Mouse (Mus musculus) hindbrain, embryonic 13.5 days (tissue): ENCODE results near the gene Them4. TPM values are rescaled to one million over a fixed set of nuclear protein-coding genes. Genes with fewer than 3 reads are reported as not detected.

Experiments
- ATAC-seq: fragments of 200-750 bp; cut with Nextera tagmentation; 2 replicates; pipeline ENCODE4 v1.8.0; 2017; ENCODE audit warnings: moderate TSS enrichment; ENCODE audit not compliant: low FRiP score
- H3K27ac ChIP-seq: fragments of 300-500 bp; sonication (generic); 2 replicates; pipeline ENCODE4 v1.5.1; 2015; ENCODE audit warnings: inconsistent platforms, mild to moderate bottlenecking, moderate library complexity
- H3K27me3 ChIP-seq: fragments of 300-500 bp; sonication (generic); 2 replicates; pipeline ENCODE4 v1.6.1; 2015; ENCODE audit warnings: mild to moderate bottlenecking, inconsistent platforms
- H3K36me3 ChIP-seq: fragments of 300-500 bp; sonication (generic); 2 replicates; pipeline ENCODE4 v1.6.1; 2015; ENCODE audit warnings: mild to moderate bottlenecking, inconsistent platforms
- H3K4me1 ChIP-seq: fragments of 300-500 bp; sonication (generic); replicated peaks from 2 replicates; pipeline ENCODE4 v1.6.1; 2015; ENCODE audit warnings: inconsistent platforms
- H3K4me2 ChIP-seq: fragments of 300-500 bp; sonication (generic); 2 replicates; pipeline ENCODE4 v1.6.1; 2015; ENCODE audit warnings: inconsistent platforms, mild to moderate bottlenecking, moderate library complexity
- H3K4me3 ChIP-seq: fragments of 300-500 bp; sonication (generic); 2 replicates; pipeline ENCODE4 v1.5.1; 2015; ENCODE audit warnings: mild to moderate bottlenecking, inconsistent platforms
- H3K9ac ChIP-seq: fragments of 300-500 bp; sonication (generic); 2 replicates; pipeline ENCODE4 v1.6.1; 2015; ENCODE audit warnings: mild to moderate bottlenecking, inconsistent platforms
- H3K9me3 ChIP-seq: fragments of 300-500 bp; sonication (generic); 2 replicates; pipeline ENCODE4 v1.6.1; 2016; ENCODE audit warnings: inconsistent platforms
- WGBS: fragments of 180-500 bp; shearing (Covaris S2); methylation state at CpG from one replicate; pipeline ENCODE4 v1.1.7; 2015; 5-methylcytosine and 5-hydroxymethylcytosine counted together
- polyA plus RNA-seq: library from polyadenylated mRNA; unstranded; fragments of >200 nt; fragmentation: Nextera tagmentation; extraction: Ambion mirVana; gene quantifications from 2 replicates; pipeline ENCODE4 v1.2.1, GENCODE M21; 2015

Them4 gene
- polyA plus RNA-seq, 1 experiment from 2014 or later: 41.5 TPM

GRCm38 (mm10) chr3:94371637-94372036 is 61.7 kb downstream of the Them4 start:
- peak overlapping the region; percentile 16 for H3K4me3 ChIP-seq
- H3K27me3 ChIP-seq: peaks cover 19% of the 10 kb centered on the region
- 0 out of 2 replicates have a peak overlapping the region, but pooled peaks have one; percentile 1 for H3K9ac ChIP-seq
- no peaks in the 10 kb centered on the region for H3K9me3 ChIP-seq
- H3K4me2 ChIP-seq: peak overlapping the region; percentile 35
- no peak overlapping the region for H3K27ac ChIP-seq
- WGBS: 6% methylated on average over 11 of the region's 11 CpGs
- ATAC-seq: peak; percentile 40
- H3K36me3 ChIP-seq: no peaks in the 10 kb centered on the region
- H3K4me1 ChIP-seq: peaks cover 24% of the 10 kb centered on the region

- H3K9ac ChIP-seq: 0 out of 2 replicates have a peak overlapping the region, but pooled peaks have one; percentile 1
- ATAC-seq: 0 out of 2 replicates have a peak, but pooled peaks have one; percentile 5
These were observed 62.1 kb downstream of the Them4 start for GRCm38 (mm10) chr3:94372038-94372437.

GRCm38 (mm10) chr3:94372641-94373040 is 62.8 kb downstream of the Them4 start, which contains the start of gene Rorc:
Gene Rorc (plus strand): TSS chr3:94372794.
- H3K27ac ChIP-seq: no peak within 1 kb of the TSS
- H3K27me3 ChIP-seq: peaks cover 22% of the 10 kb centered on the region
- H3K4me2 ChIP-seq: peak within 1 kb of the TSS; percentile 41
- ATAC-seq: no peak
- no peaks in the 10 kb centered on the region for H3K9me3 ChIP-seq
- H3K36me3 ChIP-seq: no peaks in the 10 kb centered on the region
- peaks cover 24% of the 10 kb centered on the region for H3K4me1 ChIP-seq
- peak within 1 kb of the TSS; percentile 16 for H3K4me3 ChIP-seq
- H3K9ac ChIP-seq: peak within 1 kb of the TSS; percentile 43; the same call in 1 of the 2 replicates
- 9% methylated on average over 5 of the region's 5 CpGs for WGBS

More at GRCm38 (mm10) chr3:94372038-94372437, 62.1 kb downstream of the Them4 start:
- H3K27ac ChIP-seq: no peak overlapping the region
- H3K4me3 ChIP-seq: no peak overlapping the region
- 0% methylated on average over 3 of the region's 3 CpGs for WGBS
- peaks cover 19% of the 10 kb centered on the region for H3K27me3 ChIP-seq
- H3K4me1 ChIP-seq: peaks cover 24% of the 10 kb centered on the region
- peak overlapping the region; percentile 35 for H3K4me2 ChIP-seq
- no peaks in the 10 kb centered on the region for H3K9me3 ChIP-seq
- H3K36me3 ChIP-seq: no peaks in the 10 kb centered on the region

- H3K9me3 ChIP-seq: no peaks in the 10 kb centered on the region
- 1% methylated on average over 10 of the region's 10 CpGs for WGBS
- no peak overlapping the region; the same call in 1 of the 2 replicates for H3K4me3 ChIP-seq
- ATAC-seq: peak; percentile 18
- H3K4me1 ChIP-seq: peaks cover 24% of the 10 kb centered on the region
- no peaks in the 10 kb centered on the region for H3K36me3 ChIP-seq
- H3K4me2 ChIP-seq: peak overlapping the region; percentile 41
- H3K27me3 ChIP-seq: peaks cover 22% of the 10 kb centered on the region
- no peak overlapping the region for H3K27ac ChIP-seq
- 0 out of 2 replicates have a peak overlapping the region, but pooled peaks have one; percentile 43 for H3K9ac ChIP-seq
These were observed 63.2 kb downstream of the Them4 start for GRCm38 (mm10) chr3:94373090-94373489.

GRCm38 (mm10) chr3:94373597-94374011 is 63.7 kb downstream of the Them4 start:
- ATAC-seq: peak; percentile 55
- no peaks in the 10 kb centered on the region for H3K9me3 ChIP-seq
- peaks cover 24% of the 10 kb centered on the region for H3K4me1 ChIP-seq
- H3K4me2 ChIP-seq: peak overlapping the region; percentile 41
- no peak overlapping the region for H3K27ac ChIP-seq
- H3K27me3 ChIP-seq: peaks cover 22% of the 10 kb centered on the region
- 1% methylated on average over 5 of the region's 5 CpGs for WGBS
- no peaks in the 10 kb centered on the region for H3K36me3 ChIP-seq
- no peak overlapping the region for H3K4me3 ChIP-seq
- H3K9ac ChIP-seq: no peak overlapping the region; the same call in 1 of the 2 replicates

- Histone ChIP-seq H3K9ac (no peak overlapping the region), H3K27ac (no peak overlapping the region), H3K27me3 (peaks cover 22% of the 10 kb centered on the region), H3K4me2 (no peak overlapping the region), H3K4me3 (no peak overlapping the region), H3K36me3 (no peaks in the 10 kb centered on the region), H3K4me1 (peaks cover 24% of the 10 kb centered on the region), H3K9me3 (no peaks in the 10 kb centered on the region)
- ATAC-seq: no peak
These were observed 64.7 kb downstream of the Them4 start for GRCm38 (mm10) chr3:94374636-94375035.

- no peaks in the 10 kb centered on the region for H3K9me3 ChIP-seq
- 65% methylated on average over 2 of the region's 2 CpGs for WGBS
- H3K36me3 ChIP-seq: no peaks in the 10 kb centered on the region
- no peak for ATAC-seq
- H3K27me3 ChIP-seq: peaks cover 22% of the 10 kb centered on the region
- H3K4me3 ChIP-seq: no peak overlapping the region
- H3K4me2 ChIP-seq: no peak overlapping the region
- peaks cover 27% of the 10 kb centered on the region for H3K4me1 ChIP-seq
- no peak overlapping the region for H3K9ac ChIP-seq
- no peak overlapping the region for H3K27ac ChIP-seq
These were observed 65.3 kb downstream of the Them4 start for GRCm38 (mm10) chr3:94375146-94375545.

- Histone ChIP-seq H3K27ac (no peak overlapping the region), H3K27me3 (peaks cover 22% of the 10 kb centered on the region), H3K4me1 (peaks cover 27% of the 10 kb centered on the region), H3K9ac (no peak overlapping the region), H3K4me2 (no peak overlapping the region), H3K9me3 (no peaks in the 10 kb centered on the region), H3K36me3 (no peaks in the 10 kb centered on the region), H3K4me3 (no peak overlapping the region)
- ATAC-seq: no peak
- WGBS: 65% methylated on average over 5 of the region's 5 CpGs
These were observed 66.0 kb downstream of the Them4 start for GRCm38 (mm10) chr3:94375861-94376260.

GRCm38 (mm10) chr3:94377028-94377923 is 67.4 kb downstream of the Them4 start:
- 23% methylated on average over 13 of the region's 13 CpGs for WGBS
- H3K36me3 ChIP-seq: no peaks in the 10 kb centered on the region
- H3K27ac ChIP-seq: no peak overlapping the region
- H3K9ac ChIP-seq: no peak overlapping the region
- no peak for ATAC-seq
- peaks cover 22% of the 10 kb centered on the region for H3K27me3 ChIP-seq
- H3K9me3 ChIP-seq: no peaks in the 10 kb centered on the region
- peaks cover 17% of the 10 kb centered on the region for H3K4me1 ChIP-seq
- H3K4me2 ChIP-seq: no peak overlapping the region
- H3K4me3 ChIP-seq: no peak overlapping the region

GRCm38 (mm10) chr3:94379831-94380510 is 70.1 kb downstream of the Them4 start:
- no peak for ATAC-seq
- peak overlapping the region; percentile 19; the same call in 1 of the 2 replicates for H3K9ac ChIP-seq
- peaks cover 3% of the 10 kb centered on the region; the same call in 1 of the 2 replicates for H3K27me3 ChIP-seq
- H3K4me3 ChIP-seq: no peak overlapping the region
- no peak overlapping the region for H3K4me2 ChIP-seq
- H3K4me1 ChIP-seq: peaks cover 3% of the 10 kb centered on the region; the same call in 1 of the 2 replicates
- H3K27ac ChIP-seq: no peak overlapping the region
- WGBS: 26% methylated on average over 9 of the region's 9 CpGs
- no peaks in the 10 kb centered on the region for H3K36me3 ChIP-seq
- no peaks in the 10 kb centered on the region for H3K9me3 ChIP-seq
